Mouse (Mus musculus): ENCODE results near the gene Btaf1.

Gene Btaf1

DNA sequence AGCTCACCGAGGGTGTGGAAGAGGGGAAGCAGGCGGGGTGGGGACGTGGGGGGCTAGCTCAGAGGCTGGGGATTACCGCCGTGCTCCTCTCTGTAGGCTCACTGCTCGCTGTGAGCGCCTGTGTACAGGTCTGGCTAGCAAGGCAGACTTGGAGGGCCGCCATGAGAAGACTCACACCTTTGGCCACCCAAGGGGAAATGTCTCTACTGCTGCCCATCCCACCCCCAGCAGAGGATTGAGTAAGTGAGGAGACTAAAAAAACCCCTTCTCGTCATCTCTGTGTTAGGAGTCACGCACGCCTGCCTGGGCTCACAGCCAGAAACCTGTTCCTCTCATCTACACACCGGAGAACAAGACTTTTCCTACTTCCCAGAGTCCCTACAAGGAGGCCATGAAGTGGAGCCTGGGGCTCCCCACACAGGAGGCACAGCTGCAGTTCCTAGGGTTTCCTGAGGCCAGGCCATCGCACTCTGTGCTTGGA is 100.0 kb downstream of the Btaf1 start:
- no peak for DNase-seq

- DNase-seq, result no peak
These were observed 100.5 kb downstream of the Btaf1 start for GRCm38 (mm10) chr19:37026408-37026807.

GRCm38 (mm10) chr19:37029771-37030170 is 103.9 kb downstream of the Btaf1 start:
- no peak for DNase-seq

DNA sequence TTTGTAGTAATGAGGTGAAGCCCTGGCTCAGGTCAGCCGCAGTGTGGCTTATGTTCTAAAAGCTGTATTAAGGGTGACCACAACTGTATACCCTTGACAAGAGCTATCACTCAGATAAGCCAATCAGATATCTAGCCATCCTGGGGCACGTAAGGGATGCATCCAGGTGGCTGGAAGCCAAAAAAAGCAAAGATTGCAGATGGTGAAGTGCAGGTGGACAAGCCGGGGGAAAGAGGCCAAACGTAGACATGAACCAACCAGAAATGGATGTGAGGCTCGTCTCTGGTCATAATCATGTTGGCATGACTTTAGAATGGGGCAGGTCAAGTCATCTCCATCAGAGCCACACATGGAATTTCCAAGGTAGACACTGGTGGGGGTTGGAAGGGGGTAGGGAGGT is 105.6 kb downstream of the Btaf1 start:
- DNase-seq, result no peak

DNA sequence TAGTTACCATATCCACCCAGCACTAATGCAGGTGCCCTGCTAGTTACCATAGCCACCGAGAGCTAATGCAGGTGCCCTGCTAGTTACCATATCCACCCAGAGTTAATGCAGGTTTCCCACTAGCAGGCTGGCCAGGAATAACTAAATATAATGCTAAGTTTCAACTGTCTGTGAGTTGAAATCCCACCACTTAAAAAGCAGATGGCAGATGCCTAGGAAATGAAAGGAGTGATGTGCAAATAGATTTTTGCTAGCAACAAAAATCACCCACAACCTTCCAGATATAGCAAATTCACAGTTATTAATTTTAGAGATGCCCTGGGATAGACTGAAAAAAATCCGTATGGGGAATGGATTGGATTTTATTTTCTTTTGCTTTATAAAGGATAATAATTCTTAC is 106.5 kb downstream of the Btaf1 start:
- no peak for DNase-seq

DNA sequence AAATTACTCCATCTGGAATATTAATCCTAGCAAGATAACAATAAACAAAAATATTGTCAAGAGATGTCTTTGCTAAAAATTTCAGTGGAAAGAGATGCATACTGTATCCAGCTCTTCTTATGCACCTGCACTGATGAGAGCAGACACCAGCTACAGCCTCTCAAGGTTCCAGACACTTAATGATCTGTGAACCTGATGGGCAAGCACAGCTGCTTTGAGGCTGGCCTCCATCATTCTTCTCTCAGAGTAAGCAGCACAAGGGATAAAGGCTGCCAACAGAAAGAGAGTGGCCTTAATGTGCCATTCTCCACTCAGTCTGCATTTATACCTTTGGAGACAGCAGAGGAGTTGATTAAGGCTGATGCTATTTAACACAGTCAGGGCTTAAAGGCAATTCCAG is 115.0 kb downstream of the Btaf1 start:
- no peak for DNase-seq

GRCm38 (mm10) chr19:37044431-37044830 is 118.6 kb downstream of the Btaf1 start:
- no peak for DNase-seq

DNA sequence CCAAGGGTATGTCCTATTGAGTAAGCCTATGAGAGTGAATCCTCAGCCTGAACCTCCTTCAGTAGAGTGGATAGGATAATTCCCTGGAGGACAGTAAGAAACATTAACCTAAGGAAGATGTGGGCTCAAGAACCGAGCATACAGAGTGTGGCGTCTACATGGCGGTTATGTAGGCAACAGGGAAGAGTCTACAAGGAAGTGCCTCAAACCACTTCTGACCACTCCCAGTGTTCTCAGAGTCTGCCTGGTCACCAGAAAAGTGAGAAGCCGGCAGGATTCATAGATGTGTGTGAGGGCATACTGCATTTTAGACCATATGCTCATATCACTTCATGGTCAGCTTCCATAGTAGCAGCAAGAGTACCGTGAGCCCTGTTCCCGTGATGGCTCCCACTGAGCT is 122.6 kb downstream of the Btaf1 start:
- DNase-seq, result no peak

DNA sequence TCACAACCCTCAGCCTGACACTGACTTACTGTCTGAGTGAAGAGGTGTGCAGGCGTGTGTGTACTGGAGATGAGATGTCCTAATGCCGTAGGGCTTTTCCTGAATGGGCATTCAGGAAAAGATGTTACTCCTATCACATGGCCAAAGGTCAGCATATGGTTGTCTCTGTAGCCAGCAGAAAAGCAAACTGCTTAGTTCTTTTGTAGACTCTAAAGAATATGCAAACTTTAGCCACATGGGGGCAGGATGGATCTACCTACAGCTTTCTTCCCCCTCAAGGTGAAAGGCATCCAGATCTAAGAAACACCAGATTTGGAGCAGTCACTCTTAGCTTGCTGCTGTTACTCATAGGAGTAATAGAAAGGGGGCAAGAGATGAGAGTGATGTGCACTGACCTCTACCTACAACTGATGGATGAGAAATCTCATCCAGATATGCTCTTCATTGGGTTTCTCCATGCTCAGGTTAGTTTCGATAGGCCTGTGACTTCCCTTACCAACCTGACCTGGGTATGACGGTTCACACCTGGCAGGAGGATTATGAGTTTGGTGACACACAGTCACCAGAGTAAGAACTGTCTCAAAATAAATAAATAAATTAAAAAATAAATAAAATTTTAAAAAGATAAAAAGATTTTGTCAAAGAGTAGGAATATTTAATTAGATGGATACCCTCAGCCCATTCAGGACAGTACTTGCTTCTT is 124.9 kb downstream of the Btaf1 start:
- peak; percentile 49 for DNase-seq

GRCm38 (mm10) chr19:37055976-37056556 is 130.2 kb downstream of the Btaf1 start:
- DNase-seq, result no peak

- DNase-seq, result no peak
These were observed 131.5 kb downstream of the Btaf1 start for GRCm38 (mm10) chr19:37057161-37057905.

DNA sequence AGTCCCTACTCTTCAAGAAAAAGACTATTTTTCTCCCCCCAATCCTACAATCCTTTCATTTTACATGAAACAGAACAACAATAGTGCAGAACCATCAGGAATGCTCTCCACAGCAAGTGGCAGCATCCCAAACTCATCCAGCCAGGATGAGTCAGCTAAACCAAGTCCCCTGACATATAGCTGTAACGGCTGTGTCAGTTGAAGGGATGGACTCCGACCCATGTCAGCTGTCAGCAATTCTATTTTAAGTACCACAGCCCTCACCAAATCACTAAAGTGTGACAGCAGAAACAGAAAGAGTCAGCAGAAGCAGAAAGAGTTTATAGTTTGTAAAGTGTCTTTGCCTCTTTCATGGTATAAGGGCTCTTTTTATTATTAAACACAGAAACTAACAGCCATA is 133.7 kb downstream of the Btaf1 start:
- DNase-seq, result peak; percentile 74

DNA sequence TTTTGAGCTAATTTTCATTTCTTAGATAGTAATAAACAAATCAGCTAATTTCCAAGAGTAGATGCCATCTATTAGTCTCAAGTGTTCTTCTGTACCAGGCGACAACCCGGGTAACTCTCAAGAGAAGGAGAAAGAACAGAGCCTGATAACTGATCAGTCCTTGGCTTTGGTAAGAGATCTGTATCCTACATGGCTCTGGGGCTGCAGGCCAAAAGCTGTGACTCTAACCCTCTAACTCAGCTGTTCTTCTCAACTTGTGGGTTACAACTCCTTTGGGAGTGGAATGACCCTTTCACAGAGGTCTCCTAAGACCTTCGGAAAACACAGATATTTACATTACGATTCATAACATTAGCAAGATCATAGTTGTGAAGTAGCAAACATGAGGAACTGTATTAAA is 134.2 kb downstream of the Btaf1 start:
- DNase-seq, result no peak
